Mouse (Mus musculus): Measurements from ENCODE around the gene Sash1. TPM values are rescaled to one million over a fixed set of nuclear protein-coding genes. Genes with fewer than 3 reads are reported as not detected.

Sash1 gene
- 10 to 100 TPM; 60.0 to 64.3 TPM for total RNA-seq (2021)
- long read RNA-seq, experiment 1, partial matches to known transcripts, result 0 of 1 reads
- long read RNA-seq, experiment 1, other reads (novel, unspliced or antisense), result 1 of 1 reads
- long read RNA-seq, experiment 2, partial matches to known transcripts, result 1 of 1 reads
- long read RNA-seq, experiment 2, other reads (novel, unspliced or antisense), result 0 of 1 reads

DNA sequence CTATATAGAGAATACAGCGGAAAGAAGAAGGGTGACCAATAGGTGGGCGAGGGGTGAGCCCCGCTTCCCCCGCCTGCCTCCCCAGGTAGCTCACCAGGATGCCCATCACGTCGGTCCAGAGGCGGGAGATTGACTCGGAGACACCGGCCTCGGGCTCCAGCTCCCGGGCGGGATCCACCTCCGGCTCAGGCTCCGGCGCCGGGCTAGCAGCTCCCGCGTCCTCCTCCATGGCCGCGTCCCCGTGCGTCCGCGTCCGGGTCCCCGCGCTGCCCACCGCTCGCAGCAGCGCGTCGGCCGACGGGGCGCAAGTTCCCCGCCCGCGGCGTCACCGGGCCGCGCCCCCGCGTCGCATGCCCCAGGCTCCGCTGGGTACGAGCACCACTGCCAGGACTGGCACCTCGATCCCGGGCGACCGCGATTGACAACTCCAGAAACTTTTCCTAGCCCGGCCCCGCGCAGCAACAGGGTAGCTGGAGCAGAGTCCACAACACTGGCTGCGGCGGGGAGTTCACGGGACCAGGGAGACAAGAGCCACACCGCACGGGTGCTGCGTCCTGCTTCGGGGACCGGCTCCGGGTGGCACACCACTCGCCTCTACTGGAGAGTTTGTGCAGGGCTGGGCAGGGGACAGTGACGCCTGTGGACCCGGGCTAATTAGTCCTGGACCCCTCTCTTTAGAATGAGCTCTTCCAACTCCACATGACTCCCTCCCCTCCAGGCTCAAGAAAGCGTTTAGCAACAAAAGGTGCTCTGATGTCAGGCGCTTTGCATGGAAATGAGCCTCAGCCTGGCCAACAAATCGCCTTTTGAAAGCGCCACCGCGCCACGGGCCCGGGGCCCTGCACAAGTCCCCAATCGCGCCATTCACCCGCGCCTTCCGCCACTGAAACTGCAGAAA lies at the start of gene Sash1:
TSS of gene Sash1 (minus strand) at position 441 of the 898 bp plus-strand sequence.
- DNase-seq (ENCODE audit: low spot score in 2 of 2), result peak; percentile 70 to 71
- intact Hi-C loops (cut with DNase I), result loop anchor here (5.0 kb wide), 1 partner anchor 84 kb away; no protein-coding TSS in a partner anchor

DNA sequence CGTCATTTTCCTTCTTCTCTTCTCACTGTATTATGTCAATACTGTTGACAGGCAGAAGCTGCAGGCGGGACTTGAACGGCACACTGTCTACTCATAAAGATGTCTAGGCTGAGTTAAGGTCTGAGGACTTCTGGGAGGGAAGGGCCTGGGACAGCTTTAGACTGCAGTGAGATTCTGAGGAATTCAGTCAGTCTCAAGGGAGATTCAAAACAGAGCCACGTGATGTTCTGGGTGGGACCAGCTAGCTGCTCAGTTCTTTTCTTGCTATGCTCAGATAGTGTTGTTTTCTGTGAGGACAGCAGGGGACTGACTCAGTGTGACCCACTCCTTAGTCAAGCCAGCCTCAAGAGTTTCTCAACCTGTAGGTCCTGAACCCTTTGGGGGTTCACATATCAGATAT lies 49.7 kb upstream of the Sash1 start:
- intact Hi-C loops (cut with DNase I), result no loop called here
- DNase-seq (ENCODE audit: low spot score in 2 of 2), result no peak

DNA sequence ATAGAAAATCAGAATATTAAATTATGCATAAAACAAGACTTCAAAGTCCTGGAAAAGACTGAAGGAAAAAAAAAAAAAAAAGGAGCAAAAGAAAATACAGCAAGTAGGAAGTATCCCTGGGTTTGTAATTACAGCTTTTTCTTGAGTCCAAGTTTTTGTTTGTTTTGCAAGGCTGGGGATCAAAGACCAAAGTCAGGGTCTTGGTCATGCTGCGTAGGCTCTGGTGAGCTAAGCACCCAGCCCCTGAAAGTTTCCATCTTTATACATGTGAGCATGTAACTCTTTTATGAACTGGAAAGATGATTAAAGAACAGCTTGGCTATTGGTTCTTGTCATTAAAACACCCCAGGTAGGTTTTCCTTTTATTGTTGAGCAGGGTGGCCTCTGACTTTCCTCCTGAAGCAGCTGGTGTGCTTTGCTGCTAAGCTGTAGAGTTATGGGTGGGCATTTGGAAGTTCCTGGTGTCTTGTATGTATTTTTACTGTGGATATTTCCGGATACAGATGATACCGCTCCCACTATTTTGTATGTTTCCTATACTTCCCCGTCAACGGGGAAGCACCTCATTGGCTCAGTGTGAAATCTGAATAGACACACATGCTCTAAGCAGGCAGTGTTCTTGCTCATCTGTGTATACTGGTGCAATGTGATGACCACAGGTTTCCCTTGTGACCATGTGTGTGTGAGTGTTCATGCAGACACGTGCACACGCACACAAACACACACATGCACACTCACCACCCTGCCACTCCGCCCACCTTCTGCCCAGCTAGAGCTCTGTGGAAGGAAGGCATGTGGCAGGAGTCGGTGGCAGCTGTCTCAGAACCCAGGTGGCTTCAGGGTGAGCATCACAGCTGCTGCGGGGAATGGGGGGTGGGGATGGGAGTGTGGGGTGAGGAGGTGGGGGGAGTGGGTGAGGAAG lies 47.8 kb upstream of the Sash1 start:
- intact Hi-C loops (cut with DNase I), result no loop called here
- no peak for DNase-seq (ENCODE audit: low spot score in 2 of 2)

DNA sequence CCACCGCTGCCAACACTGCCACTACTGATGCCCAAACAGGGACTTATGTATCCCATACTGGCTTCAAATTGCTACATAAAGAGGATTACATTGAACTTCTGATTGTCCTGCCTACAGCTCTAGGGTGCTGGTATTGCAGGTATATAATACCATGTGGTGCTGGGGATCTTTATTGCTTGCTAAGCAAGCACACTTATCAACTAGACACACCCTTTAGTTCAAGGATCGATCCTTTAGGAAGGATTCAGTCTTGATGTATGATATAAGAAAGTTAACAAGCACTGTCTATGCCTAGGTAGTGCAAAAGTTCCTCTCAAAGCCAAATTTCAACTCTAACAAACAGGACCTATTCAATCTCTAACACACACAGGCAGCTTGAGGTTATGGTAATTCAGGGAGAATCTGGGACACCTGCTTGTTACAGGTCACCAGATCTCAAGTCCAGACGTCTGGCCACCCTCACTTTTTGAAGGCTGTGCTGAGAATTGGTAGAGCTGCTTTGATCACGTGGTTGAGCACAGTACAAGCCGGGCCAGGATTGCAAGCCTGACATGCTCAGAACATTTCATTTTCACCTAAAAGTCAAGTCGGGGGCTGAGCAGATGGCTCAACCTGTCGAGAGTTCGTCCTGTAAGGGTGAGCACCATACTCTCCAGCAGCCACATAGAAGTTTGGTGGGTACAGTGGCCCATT lies 45.8 kb upstream of the Sash1 start:
- intact Hi-C loops (cut with DNase I), result no loop called here
- no peak for DNase-seq (ENCODE audit: low spot score in 2 of 2)

DNA sequence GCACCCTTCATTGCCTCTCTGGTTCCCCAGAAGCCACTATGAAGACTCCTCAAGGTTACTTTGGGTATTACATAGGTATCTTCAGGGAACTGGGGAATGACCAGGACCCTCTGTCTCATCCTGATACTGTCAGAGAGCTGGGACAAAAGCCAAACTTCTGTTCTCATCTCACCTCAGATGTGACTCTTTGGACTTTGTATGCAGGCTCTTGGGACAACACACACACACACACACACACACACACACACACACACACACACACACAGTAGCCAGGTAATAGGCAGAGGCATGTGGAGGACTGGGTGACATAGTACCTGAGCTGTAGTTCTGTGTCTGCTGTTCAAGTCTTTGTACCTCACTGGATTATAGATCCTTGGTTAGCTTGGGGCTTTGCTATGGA lies 44.8 kb upstream of the Sash1 start:
- intact Hi-C loops (cut with DNase I), result no loop called here
- no peak for DNase-seq (ENCODE audit: low spot score in 2 of 2)

DNA sequence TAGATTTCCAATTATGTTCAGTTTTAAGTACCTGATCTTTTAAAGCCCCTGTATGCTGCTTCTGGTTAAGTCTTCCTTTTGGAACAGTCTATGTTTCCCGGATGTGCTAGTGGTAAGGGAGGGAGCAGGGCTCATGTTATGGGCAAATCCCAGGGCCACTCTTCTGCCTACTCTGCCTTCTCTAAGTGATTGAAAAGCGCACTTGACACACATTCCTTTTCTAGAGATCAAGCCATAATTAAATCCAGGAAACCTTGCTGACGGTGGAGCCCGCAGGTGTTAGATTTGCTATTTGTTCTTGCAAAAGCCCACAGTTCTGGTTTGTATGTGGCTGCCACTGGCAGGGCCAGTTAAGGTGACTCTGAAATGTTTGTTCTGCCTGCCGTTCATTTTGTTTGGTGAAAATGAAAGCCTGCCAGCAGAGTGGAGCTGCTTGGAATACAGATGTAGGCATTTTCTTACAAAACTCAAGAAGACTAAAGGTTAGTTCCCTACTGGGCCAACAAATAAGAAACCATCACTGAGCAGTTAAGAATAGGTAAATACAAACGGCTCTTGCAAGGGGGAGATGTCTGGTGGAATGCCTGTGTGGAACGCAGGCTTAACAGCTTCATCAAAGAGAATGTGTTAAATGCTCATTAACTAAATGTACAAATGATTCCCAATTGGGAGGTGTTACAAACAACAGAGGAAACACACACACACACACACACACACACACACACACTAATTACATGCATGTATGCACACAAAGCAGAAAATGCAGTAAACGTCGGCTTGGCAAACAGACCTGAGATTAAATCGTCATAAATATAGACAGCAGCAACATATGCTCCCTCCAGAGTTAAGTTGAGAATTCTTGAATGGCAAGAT lies 43.1 kb upstream of the Sash1 start:
- intact Hi-C loops (cut with DNase I), result no loop called here
- peak; percentile 31 to 41 for DNase-seq (ENCODE audit: low spot score in 2 of 2)

DNA sequence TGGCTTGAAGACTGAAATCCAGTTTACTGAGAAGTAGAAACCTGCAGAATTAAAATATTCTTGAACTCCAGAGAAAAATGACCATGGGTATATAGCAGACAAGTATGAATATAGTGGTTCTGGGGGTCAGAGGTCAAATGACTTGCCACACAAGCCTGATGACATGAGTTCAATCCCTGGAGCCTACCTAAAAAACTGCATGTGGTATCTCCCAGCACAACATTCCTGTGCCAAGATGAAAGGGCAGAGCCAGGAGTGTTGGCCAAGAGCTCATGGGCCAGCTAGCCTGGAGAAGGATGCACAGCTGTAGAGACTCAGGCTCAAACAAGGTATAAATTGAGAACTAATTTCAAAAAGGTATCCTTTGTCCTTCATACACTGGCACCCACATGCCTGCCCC lies 42.4 kb upstream of the Sash1 start:
- DNase-seq (ENCODE audit: low spot score in 2 of 2), result no peak
- intact Hi-C loops (cut with DNase I), result no loop called here

DNA sequence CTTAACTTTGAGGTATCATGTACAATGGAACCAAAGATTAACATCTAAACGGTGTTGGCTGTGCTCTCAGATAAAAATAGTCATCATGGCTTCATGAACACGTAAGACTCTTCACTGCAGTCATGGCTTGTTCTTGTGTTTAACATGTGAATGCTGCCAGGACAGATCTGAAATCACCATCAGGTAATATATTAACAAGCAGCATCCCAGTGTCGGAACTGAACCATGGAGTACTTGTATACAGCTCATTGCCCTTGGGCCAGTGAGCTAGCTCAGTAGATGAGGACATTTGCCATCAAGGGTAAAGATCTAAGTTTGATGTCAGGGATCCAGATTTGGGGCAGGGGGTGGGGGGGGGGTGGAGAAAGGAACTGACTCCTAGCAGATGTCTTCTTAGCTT lies 41.0 kb upstream of the Sash1 start:
- intact Hi-C loops (cut with DNase I), result no loop called here
- no peak for DNase-seq (ENCODE audit: low spot score in 2 of 2)

DNA sequence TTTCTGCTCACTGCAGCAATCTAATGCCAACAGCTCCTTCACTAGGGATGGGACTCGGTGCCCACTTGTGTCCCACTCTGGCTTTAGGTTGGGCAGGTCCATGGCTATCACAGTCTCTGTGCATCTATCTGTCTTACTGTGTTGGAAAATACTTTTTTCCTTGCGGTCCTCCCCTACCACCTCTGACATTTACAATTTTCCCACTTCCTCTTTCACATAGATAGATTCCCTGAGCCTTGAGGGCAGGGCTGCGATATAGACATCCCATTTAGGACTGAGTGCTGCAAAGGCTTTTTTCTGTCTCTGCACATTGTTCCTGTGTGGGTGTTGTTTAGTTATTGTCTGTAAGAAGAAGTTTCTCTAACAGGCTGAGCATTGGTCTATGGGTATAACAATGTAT lies 40.4 kb upstream of the Sash1 start:
- intact Hi-C loops (cut with DNase I), result no loop called here

DNA sequence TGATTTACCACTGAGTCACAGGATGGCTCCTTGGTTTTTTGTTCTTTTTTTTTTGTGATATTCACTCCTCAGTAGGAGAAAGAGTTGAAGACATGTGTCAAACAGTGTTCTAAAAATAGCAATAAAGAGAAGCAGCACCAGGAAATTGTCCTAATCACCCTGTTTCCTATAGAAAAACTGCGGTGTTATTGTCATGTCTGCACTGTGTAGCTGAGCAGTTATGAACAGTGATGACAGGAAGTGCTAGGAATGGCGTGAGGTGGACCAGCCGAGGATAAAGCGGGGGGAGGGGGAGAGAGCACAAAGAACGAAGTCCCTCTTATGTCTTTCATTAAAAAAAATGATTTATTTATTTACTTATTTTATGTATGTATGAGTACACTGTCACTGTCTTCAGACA lies 39.4 kb upstream of the Sash1 start:
- intact Hi-C loops (cut with DNase I), result no loop called here

More for the DNA sequence above, 40.4 kb upstream of the Sash1 start:
- DNase-seq (ENCODE audit: low spot score in 2 of 2), result no peak

DNA sequence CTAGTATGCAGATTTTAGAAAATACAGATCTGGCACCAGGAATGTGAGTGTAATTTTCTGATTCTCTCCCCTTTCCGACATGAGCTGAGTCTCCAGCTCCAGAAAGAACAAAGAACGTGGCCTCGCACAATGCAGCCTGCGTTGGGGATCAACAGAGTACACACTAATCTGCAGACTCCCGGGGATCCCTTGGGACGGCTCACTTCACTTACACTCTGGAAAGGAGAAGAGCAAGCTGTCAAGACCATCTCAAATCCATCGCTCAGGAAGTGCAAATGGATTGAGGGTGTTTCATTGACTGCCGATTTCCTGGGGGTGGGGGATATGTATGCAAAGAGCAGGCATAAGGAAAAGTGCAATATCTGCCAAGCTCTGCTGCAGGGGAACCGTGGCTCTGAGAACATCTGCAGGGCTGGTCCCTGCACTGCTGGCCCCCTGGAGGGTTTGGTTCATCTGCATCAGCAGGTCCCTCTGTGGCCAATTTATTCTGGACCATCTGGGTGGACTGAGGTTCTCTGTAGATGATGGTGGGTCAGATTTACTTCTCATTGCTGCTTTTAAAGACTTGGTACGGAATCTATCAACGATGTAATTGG lies 35.3 kb upstream of the Sash1 start:
- DNase-seq (ENCODE audit: low spot score in 2 of 2), result no peak

More for the DNA sequence above, 39.4 kb upstream of the Sash1 start:
- DNase-seq (ENCODE audit: low spot score in 2 of 2), result no peak

DNA sequence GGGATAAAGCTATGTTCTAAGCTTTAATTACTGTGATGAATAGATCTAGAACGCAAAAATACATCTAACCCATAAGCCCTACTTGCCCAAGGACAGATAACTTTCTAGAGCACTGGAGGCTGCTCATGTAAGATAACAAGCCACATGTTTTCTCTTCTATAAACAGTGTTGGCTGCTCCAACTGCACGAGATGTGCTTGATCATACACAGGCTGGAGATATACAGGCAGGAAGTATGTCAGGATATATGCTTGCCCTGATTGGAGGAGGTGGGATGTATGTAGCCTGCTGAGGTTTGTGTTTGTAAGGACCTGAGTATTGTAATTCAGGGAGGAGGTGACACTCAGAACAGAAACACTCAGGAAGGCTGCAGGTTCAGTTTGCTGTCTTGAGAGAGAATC lies 31.9 kb upstream of the Sash1 start:
- no peak for DNase-seq (ENCODE audit: low spot score in 2 of 2)
- intact Hi-C loops (cut with DNase I), result no loop called here

More for the DNA sequence above, 35.3 kb upstream of the Sash1 start:
- intact Hi-C loops (cut with DNase I), result no loop called here

DNA sequence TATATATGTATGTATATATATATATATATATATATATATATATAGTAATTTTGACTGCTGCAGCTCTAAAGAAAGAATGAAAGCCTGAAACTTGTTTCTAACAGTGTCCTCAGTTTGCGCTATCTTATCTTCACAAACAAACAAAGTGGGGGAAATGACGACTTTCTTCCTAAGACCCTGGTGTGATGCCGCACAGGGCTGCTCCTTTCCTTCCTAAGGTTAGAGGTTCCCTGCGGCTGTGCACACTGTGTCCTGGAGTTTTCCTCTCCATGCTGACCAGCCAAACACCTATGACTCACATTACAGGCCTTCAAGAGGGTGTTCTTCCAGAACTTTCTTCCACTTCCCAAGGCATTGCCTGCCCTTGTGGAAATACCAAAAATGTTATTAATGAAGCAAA lies 31.5 kb upstream of the Sash1 start:
- intact Hi-C loops (cut with DNase I), result no loop called here
- no peak for DNase-seq (ENCODE audit: low spot score in 2 of 2)

DNA sequence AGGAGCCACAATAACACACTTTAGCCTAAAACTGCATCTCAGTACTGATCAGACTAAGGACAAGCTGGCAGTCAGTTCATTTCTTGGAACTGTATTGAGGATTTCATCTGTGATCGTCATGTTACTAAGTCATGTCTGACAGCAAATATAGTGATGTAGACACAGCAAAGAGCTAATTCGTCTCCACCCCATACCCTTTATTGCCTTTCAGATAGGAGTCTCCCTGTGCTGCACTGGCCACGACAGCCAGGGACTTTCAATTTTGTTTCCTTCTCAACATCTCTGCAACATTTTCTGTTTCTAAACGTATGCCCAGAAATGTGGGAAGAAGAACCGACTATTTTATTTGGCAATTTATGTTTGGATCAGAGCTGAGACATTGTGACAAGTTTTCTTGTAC lies 29.9 kb upstream of the Sash1 start:
- intact Hi-C loops (cut with DNase I), result no loop called here
- no peak for DNase-seq (ENCODE audit: low spot score in 2 of 2)

DNA sequence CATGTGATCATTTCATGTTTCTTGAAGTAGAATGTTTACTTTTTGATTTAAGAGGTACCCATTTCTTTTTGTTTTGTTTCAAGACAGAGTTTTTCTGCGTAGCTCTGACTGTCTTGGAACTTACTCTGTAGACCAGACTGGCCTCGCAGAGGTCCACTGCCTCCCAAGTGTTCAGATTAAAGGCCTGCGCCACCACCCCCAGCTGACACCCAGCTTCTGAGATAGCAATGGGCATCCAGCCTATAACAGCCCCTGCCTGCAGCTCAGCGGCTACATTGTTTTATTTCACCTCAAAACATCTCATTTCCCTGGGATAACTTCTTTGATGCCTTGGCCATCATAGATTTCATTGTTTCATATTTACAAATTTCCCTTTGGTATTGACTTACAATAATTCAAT lies 28.0 kb upstream of the Sash1 start:
- intact Hi-C loops (cut with DNase I), result no loop called here
- DNase-seq (ENCODE audit: low spot score in 2 of 2), result no peak

DNA sequence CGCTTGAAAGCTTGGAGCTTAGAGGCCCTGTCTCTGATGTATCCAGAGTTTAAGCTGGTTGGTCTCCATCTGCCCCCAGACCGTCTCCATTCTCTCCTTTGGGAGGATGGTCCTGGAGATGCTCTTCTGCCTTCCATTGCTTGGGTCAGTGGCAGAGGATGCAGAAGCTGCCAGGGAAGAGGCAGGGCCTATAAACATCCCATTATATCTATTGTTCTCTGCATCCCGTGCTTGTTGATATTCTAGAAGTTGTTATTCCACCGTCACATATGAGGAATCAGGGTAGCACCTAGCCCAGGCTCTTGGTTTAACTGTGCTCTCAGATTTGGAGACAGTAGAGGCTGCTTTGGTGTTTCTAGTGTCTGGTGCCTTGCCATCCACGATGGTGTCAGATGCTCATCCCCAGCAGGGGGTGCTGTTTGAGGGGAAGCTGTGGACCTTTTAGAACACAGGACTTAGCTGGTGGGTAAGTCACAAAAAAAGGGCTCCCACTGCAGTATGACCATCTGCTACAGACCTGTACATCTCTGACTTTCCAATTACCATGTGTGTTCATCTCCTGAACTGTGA lies 26.9 kb upstream of the Sash1 start:
- no peak for DNase-seq (ENCODE audit: low spot score in 2 of 2)
- intact Hi-C loops (cut with DNase I), result no loop called here

DNA sequence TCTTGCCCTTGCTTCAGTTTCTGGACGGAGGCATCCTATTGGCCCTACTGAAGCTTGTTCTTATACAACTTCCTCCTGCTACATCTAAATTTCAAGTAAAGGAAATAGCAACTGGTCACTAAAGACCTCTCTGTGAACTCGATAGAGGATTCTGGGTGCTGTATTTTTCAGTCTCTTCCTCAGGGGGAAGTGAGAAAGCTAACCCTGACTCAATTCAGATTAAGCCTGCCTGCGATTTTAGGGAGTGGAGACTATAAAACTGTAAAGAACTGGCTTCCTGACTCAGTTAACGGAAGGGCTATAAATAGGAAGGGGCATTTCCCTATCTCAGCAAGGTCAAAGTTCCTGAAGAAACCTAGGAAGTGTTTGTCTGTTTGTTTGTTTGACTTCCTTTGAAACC lies 26.3 kb upstream of the Sash1 start:
- intact Hi-C loops (cut with DNase I), result no loop called here
- no peak for DNase-seq (ENCODE audit: low spot score in 2 of 2)

All from left cerebral cortex, postnatal 14 days (tissue).